Mouse (Mus musculus) liver, embryonic 18 days (tissue): ENCODE data around the gene 9030025P20Rik. TPM values are rescaled to one million over a fixed set of nuclear protein-coding genes. Genes with fewer than 3 reads are reported as not detected.

Experiments used
- polyA plus RNA-seq: library from polyadenylated mRNA; depleted of rRNA; stranded (reverse); fragments of >200 nt; gene quantifications from 2 replicates; pipeline ENCODE4 v1.2.3, GENCODE M21; 2012; rRNA removed

Gene 9030025P20Rik
- 4.6 and 5.1 TPM in 2 replicates for polyA plus RNA-seq

DNA sequence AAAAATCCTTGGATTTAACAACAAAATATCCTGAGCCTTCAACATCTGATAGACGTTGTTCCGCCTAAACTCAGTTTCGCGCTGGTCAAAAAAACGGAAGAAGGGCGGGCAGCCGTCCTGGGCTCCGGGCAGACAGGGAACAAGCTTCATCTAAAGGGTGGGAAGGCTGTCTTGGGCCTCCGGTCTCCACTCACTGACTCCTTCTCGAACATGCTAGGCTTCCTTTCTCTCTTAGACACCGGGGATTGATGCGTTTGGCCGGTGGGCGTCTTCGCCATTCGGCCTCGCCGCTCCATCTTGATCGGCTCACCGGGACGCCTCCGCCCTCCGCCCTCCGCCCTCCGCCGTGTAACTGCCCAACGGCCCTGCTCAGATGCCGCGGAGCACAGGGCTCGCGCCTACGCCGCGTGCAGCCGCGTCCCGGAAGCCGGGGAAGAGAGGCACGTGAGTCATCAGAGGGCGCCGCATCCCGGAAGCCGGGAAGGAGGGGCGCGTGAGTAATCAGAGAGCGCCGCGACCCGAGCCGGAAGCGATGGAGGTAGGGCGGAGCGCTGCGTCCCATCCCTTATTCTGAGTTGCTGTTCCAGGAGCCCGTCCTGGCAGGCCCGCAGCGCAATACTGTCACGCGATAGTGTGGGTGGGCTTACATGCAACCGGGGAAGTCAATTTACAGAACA, at the start of gene 9030025P20Rik, which contains the start of gene Gm3417:
Gene 9030025P20Rik (plus strand): TSS at position 107 of the 677 bp plus-strand sequence.
Gene Gm3417 (minus strand): TSS at position 429 of the 677 bp plus-strand sequence.

DNA sequence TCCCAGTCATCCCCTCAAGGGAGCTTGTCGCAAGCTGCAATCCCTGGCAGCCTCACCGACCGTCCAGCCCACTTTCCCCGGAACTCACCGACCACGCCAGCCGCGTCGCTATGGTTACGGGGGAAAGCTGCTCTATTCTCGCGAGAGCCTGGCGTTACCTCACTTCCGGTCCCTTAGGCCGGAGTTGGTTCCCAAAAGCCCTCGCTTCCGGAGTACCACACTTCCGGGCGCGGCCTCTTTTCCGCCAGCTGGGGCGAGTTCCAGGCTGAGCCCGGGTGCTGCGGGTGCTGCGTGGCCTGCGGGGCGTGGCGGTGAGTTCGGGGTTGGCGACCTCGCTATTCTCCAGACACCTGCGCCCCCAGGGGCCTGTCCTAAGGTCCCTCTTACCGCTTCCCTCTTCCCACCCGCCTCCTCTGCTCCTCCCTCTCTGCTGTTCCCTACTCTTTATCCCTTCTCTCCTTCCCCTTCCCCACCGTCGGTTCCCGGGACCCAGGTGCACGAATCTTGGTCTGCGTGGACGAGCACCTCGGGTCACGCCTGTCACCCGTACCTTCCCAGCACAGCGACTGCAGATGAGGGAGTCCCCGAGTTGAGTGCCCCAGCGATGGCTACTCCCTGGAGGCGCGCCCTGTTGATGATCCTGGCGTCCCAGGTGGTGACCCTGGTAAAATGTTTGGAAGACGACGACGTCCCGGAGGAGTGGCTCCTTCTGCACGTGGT, 35.1 kb upstream of the 9030025P20Rik start, which contains the start of the genes Wdr27 and 1600012H06Rik:
Gene Wdr27 (minus strand): TSS at position 150 of the 720 bp plus-strand sequence.
Gene 1600012H06Rik (plus strand): TSS at position 176 of the 720 bp plus-strand sequence.

DNA sequence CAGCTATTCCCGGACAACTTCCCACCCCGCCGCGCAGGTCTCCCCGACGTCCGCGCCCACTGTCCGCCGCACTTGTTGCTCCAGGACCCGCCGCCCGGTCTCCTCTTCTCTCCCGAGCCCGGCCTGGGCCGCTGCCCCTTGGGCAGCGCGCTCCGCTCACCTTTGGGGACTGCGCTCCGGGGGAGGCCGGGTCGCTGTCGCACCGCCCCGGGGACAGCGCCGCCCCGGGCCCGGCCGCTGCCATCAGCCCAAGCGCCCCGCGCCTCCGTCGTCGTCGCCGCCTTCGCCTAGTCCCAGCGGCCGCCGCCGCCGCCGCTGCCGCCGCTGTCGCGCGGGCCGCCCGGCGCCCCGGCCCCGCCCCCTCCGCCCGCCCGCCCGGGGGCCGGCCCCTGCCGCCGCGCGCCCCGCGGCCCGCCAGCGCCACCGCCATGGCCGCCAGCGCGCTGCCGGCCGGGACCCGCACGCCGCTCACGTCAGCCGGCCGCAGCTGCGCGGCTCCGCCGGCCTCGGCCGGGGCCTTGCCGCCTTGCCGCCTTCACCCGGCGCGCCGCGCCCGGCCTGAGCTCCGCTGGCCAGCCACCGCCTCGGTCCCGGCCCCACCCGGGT, 17.2 kb upstream of the 9030025P20Rik start, which contains the start of gene Phf10:
Gene Phf10 (minus strand): TSS at position 323 of the 606 bp plus-strand sequence.

DNA sequence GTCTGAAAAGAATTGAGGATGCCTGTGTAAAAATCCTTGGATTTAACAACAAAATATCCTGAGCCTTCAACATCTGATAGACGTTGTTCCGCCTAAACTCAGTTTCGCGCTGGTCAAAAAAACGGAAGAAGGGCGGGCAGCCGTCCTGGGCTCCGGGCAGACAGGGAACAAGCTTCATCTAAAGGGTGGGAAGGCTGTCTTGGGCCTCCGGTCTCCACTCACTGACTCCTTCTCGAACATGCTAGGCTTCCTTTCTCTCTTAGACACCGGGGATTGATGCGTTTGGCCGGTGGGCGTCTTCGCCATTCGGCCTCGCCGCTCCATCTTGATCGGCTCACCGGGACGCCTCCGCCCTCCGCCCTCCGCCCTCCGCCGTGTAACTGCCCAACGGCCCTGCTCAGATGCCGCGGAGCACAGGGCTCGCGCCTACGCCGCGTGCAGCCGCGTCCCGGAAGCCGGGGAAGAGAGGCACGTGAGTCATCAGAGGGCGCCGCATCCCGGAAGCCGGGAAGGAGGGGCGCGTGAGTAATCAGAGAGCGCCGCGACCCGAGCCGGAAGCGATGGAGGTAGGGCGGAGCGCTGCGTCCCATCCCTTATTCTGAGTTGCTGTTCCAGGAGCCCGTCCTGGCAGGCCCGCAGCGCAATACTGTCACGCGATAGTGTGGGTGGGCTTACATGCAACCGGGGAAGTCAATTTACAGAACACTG, 31.6 kb downstream of the 9030025P20Rik start, which contains the start of gene Gm3435:
Gene Gm3435 (plus strand): TSS at position 471 of the 708 bp plus-strand sequence.

Other genes starting within 250 kb of the 9030025P20Rik start
- gene Wdr27, start 35.3 kb upstream of the 9030025P20Rik start, polyA plus RNA-seq: 0.81 and 1.3 TPM in 2 replicates
- 9.7 and 11.1 TPM in 2 replicates for gene 1600012H06Rik, start 35.3 kb upstream of the 9030025P20Rik start, polyA plus RNA-seq
- gene Phf10, start 17.2 kb upstream of the 9030025P20Rik start, polyA plus RNA-seq: 44.9 and 45.5 TPM in 2 replicates
- 0.70 TPM in 1 of 2 replicates, not detected in the other for gene Gm3417, start 322 bp downstream of the 9030025P20Rik start, polyA plus RNA-seq
- gene Gm3435, start 31.7 kb downstream of the 9030025P20Rik start, polyA plus RNA-seq: 1.8 and 2.4 TPM in 2 replicates
- gene Ermard, start 62.7 kb downstream of the 9030025P20Rik start, polyA plus RNA-seq: 22.1 and 24.6 TPM in 2 replicates
- 0.42 and 0.71 TPM in 2 replicates for gene Tcte3, start 63.0 kb downstream of the 9030025P20Rik start, polyA plus RNA-seq
- 1.6 and 2.0 TPM in 2 replicates for gene Gm3448, start 63.1 kb downstream of the 9030025P20Rik start, polyA plus RNA-seq